Mouse (Mus musculus) duodenum, adult 2 months (tissue): ENCODE data around the gene Gm20538. TPM values are rescaled to one million over a fixed set of nuclear protein-coding genes. Genes with fewer than 3 reads are reported as not detected.

Experiments used
- polyA plus RNA-seq: library from polyadenylated mRNA; depleted of rRNA; stranded (reverse); fragments of >200 nt; gene quantifications from 2 replicates; pipeline ENCODE4 v1.2.3, GENCODE M21; 2012; ENCODE audit warnings: low replicate concordance; rRNA removed

The Gm20538 gene
- polyA plus RNA-seq: not detected in 2 replicates

GRCm38 (mm10) chr19:44552731-44553130 is at the start of gene Gm20538:
Gene Gm20538 (minus strand): TSS chr19:44552831.

GRCm38 (mm10) chr19:44562652-44563206 is 10.1 kb upstream of the Gm20538 start, which contains the start of gene Hif1an:
Gene Hif1an (plus strand): TSS chr19:44562850.

GRCm38 (mm10) chr19:44554861-44555590 is 2.4 kb upstream of the Gm20538 start, which contains the start of gene Ndufb8:
Gene Ndufb8 (minus strand): TSS chr19:44555440.

GRCm38 (mm10) chr19:44545321-44546041 is 7.2 kb downstream of the Gm20538 start, which contains the start of gene Sec31b:
Gene Sec31b (minus strand): TSS chr19:44545864.

Other genes starting within 250 kb of the Gm20538 start
- 0.04 and 0.09 TPM in 2 replicates for gene Scd4, start 219.7 kb downstream of the Gm20538 start, polyA plus RNA-seq
- gene Scd1, start 145.0 kb downstream of the Gm20538 start, polyA plus RNA-seq: 43.2 and 112 TPM in 2 replicates
- gene Wnt8b, start 59.4 kb downstream of the Gm20538 start, polyA plus RNA-seq: not detected in 2 replicates
- 0.69 and 2.8 TPM in 2 replicates for gene Sec31b, start 7.0 kb downstream of the Gm20538 start, polyA plus RNA-seq
- 634 and 747 TPM in 2 replicates for gene Ndufb8, start 2.6 kb upstream of the Gm20538 start, polyA plus RNA-seq
- 7.2 and 9.6 TPM in 2 replicates for gene Hif1an, start 10.0 kb upstream of the Gm20538 start, polyA plus RNA-seq
- not detected in 2 replicates for gene Pax2, start 203.2 kb upstream of the Gm20538 start, polyA plus RNA-seq